Mouse (Mus musculus) telencephalon, adult 2 months (tissue): ENCODE results near the gene 4930572O03Rik.
"Not testable (repeated sequence)": the region's sequence is repeated elsewhere in the genome, so short reads cannot be mapped to it uniquely, and the experiment has no call there.

Experiments used
- DNase-seq: peaks from one replicate; pipeline ENCODE4 v3.0.0-alpha.2; 2011; ENCODE audit warnings: low read depth, low spot score

The 4930572O03Rik gene

DNA sequence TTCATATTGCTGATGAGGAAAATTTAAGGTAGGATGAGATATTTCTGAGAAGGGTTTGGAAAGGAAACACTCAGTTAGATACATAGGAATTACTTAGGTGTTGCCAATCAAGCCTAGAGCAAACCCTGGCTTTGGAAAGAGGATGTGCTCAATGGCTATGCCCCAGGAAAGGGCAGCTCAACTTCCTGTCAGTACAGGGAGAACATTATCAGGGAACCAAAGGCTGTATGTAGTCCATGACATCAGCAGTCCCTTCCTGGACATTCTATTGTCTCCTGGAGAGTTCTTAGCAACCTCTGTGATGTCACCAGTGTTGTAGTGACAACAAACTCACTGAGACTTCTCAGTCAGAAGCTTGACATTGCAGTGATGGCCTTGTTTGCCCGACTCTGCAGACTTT, 38.1 kb downstream of the 4930572O03Rik start, which contains the start of gene Speer4d:
TSS of gene Speer4d (plus strand) at position 301 of the 400 bp plus-strand sequence.
- not testable (repeated sequence) for DNase-seq

DNA sequence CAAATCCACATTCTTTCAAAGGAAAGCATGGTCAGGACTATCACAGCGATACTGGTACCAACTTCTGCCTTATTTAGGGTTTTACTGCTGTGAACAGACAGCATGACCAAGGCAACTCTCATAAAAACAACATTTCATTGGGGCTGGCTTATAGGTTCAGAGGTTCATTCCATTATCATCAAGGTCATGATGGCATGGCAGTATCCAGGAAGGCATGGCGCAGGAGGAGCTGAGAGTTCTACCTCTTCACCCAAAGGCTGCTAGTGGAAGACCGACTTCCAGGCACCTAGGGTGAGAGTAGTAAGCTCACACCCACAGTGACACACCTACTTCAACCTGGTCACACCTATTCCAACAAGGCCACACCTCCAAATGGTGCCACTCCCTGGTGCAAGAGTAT, 40.7 kb downstream of the 4930572O03Rik start:
- not testable (repeated sequence) for DNase-seq

DNA sequence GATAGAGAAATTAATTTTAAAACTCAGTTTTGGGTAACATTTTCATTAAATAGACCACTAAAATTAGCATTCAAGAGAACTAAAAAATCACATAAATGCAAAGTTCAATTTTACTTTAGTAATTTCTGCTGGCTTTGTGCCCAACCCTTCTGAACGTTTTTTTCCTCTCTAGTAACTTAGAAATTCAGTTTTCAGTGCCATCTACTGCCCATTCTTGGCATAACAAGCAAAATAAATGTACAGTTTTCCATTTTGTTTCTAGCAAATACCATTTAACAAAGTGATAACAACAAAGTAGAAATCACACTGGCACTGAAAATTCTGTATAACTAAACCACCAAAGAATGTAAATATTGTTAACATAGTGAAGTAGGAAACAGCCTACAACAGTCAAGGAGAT, 46.2 kb downstream of the 4930572O03Rik start:
- peak; percentile 6 for DNase-seq

DNA sequence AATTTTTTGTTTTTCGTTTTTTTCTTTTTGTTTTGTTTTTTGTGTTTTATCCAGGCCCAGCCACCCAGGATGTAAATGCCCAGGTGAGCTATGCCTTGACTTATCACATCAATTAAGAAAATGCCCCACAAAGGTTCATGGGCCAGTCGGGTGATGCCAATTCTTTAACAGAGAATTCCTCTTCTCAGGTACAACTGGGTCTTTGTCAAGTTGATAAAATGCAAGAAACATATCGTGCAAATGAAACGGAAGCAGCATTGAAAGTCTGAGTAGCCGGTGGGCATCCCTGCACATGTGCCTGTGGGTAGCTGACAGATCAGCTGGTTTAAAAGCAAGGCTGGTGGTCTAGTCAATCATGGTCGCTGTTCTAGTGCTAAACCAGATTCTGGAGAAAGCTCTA, 50.2 kb downstream of the 4930572O03Rik start:
- DNase-seq, result not testable (repeated sequence)

DNA sequence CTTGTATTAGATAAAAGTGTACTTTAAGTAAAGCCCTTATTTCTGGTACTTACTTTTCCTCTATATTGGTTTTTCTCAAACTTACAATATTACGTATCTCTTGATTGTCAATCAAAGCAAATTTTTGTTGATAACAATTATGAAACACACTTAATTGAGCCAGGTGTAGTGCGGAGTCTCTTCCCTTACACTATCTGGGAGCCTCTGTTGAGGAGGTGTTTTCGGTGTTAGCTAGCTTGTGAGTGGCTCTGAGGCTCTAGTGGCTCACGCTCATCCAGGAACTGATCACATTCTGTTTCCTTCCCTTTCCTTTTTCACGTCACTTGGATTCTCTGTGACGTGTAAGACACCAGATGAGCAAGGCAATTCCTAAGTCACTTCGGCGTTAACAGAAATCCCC, 53.3 kb downstream of the 4930572O03Rik start:
- DNase-seq, result not testable (repeated sequence)

DNA sequence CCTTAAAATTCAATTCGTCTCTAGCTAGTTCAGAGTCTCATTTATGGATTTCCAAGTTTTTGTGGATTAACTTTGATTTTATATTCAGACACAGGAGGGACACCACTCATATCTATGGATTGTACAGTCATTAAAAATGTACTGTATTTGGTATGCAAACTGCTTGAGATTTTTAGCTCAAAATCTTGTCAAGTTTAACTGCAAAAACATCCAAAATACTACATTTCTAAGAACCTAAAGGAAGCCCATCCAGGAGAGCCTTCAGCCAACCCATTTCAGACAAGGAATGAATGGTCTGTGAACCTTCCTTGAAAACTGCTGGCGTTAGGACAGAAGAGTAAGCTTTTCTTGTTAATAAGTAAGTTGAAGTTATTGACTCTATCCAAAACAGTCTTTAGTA, 53.9 kb downstream of the 4930572O03Rik start:
- DNase-seq, result not testable (repeated sequence)

DNA sequence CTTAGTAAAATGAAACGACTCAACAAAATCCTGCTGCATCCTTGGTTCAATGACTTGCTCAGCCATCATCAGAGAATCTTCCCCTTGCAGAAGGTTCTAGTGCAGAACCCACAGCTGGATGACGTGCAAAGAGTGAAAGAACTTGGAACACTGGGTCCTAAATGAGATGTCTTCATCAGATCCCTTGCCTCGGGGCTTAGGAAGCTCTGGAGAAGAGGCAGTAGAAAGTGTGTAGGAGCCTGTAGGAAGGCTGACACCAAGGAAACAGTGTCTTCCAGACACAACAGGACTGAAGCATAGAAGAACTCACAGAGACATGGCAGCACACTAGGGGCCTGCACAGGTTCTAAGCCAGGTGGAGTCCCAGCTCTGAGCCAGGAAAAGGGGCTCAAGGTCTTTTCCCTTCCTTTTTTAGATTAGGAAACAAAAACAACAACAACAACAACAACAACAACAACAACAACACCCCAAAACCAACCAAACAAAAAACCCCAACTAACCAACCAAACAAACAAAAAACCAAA, 54.4 kb downstream of the 4930572O03Rik start:
- not testable (repeated sequence) for DNase-seq
